Mouse (Mus musculus): ENCODE results near the gene Tpp2.
"Not testable (repeated sequence)": the region's sequence is repeated elsewhere in the genome, so short reads cannot be mapped to it uniquely, and the experiment has no call there.

Gene Tpp2

DNA sequence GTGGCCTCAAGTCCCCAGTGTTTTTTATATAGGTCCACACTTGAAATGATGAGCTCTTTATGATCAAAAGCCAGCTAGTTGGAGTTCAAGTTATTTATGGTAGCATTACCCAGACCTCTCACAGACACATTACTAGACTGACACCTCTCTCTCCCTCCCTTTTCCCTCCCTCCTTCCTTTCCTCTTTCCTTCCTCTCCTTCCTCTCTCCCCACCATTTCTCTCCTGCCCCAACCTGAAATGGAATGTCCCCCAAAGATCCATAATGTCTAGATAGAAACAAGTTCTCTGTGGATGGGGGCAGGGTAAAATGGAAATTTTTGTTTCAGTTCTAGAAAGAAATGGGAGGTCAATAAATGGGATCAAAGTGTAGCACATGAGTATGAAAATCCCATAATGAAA is 86.5 kb downstream of the Tpp2 start, which contains the start of gene Mettl21c:
TSS of gene Mettl21c (minus strand) at position 101 of the 400 bp plus-strand sequence.
- DNase-seq (ENCODE audit: low spot score) = no peak

DNA sequence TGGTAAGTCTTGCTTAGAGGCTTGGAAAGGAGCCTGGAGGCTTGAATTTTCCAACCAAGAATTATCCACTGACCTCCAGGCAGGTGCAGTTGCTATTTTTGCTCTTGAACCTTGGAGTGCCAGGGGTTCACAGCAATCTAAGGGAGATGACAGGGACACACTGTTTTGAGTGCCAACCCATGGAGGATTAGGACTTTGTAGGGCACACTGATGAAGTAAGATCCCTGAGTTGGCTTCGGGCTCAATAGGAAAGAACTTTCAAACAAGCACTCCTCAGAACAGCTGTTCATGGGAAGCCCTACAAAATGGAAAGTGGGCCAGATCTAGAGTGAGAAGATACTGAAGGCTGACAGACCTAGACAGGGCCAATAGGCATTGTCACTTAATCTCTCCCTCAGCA is 89.2 kb downstream of the Tpp2 start:
- no peak for DNase-seq (ENCODE audit: low spot score)

GRCm38 (mm10) chr1:44027651-44028050 is 94.2 kb downstream of the Tpp2 start:
- DNase-seq (ENCODE audit: low spot score) = no peak

- DNase-seq (ENCODE audit: low spot score) = no peak
Measured at GRCm38 (mm10) chr1:44032213-44032612, 98.8 kb downstream of the Tpp2 start.

- DNase-seq (ENCODE audit: low spot score) = no peak
Measured at GRCm38 (mm10) chr1:44032948-44033347, 99.5 kb downstream of the Tpp2 start.

- DNase-seq (ENCODE audit: low spot score) = peak; percentile 86
Measured at GRCm38 (mm10) chr1:44041797-44042554, 108.5 kb downstream of the Tpp2 start.

DNA sequence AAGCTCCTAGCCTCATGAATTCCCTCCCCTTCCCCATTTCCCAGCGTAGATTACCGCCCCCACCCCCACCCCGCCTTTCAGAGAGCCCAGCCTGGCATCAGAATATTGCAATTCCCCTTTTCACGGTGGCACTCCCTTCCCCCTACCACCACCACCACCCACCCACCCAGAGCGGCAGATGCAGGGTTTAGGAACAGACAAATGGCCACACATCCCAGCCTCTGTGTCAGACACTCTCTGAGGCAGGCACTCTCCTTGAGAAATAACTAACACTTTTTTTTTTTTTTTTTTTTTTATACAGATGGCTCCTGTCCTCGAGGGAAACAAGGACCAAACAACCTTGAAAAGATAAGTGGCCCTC is 109.1 kb downstream of the Tpp2 start:
- DNase-seq (ENCODE audit: low spot score) = no peak

GRCm38 (mm10) chr1:44045689-44046088 is 112.2 kb downstream of the Tpp2 start:
- DNase-seq (ENCODE audit: low spot score) = not testable (repeated sequence)

- no peak for DNase-seq (ENCODE audit: low spot score)
Measured at GRCm38 (mm10) chr1:44046556-44046955, 113.1 kb downstream of the Tpp2 start.
